Mouse (Mus musculus) MEL (cell line): ENCODE measurements around the gene Srgap3. TPM values are rescaled to one million over a fixed set of nuclear protein-coding genes. Genes with fewer than 3 reads are reported as not detected.
"Not testable (repeated sequence)": the region's sequence is repeated elsewhere in the genome, so short reads cannot be mapped to it uniquely, and the experiment has no call there.

ENCODE experiments used
- DNase-seq: peaks from one replicate; pipeline ENCODE4 v3.0.0; 2011; ENCODE audit warnings: low read depth, low spot score
- H3K27ac ChIP-seq: 2 replicates; pipeline ENCODE4 v1.5.1; 2012; ENCODE audit warnings: low read depth, mild to moderate bottlenecking, control low read depth, low read length, moderate library complexity; ENCODE audit not compliant: control insufficient read depth
- H3K27me3 ChIP-seq, 2 experiments: fragments of 150-350 bp in 1 of 2; sonication (generic) in 1 of 2; 2 replicates each; pipeline ENCODE4 v1.6.1; 2012; ENCODE audit warnings: low read length in 2 of 2, mild to moderate bottlenecking in 2 of 2, improper control_type of control experiment in 1 of 2, moderate library complexity in 1 of 2; ENCODE audit not compliant: insufficient read depth in 2 of 2, control insufficient read depth in 1 of 2
- H3K36me3 ChIP-seq, 2 experiments: 2 replicates each; pipeline ENCODE4 v1.6.1; 2012 to 2014; ENCODE audit warnings: low read length in 2 of 2, improper control_type of control experiment in 1 of 2, inconsistent platforms in 1 of 2, mild to moderate bottlenecking in 1 of 2; ENCODE audit not compliant: insufficient read depth in 2 of 2, control insufficient read depth in 1 of 2
- H3K4me1 ChIP-seq, 2 experiments: fragments of 150-350 bp in 1 of 2; sonication (generic) in 1 of 2; 2 replicates each; pipeline ENCODE4 v1.6.1; 2012; ENCODE audit warnings: low read length in 2 of 2, improper control_type of control experiment in 1 of 2, mild to moderate bottlenecking in 1 of 2; ENCODE audit not compliant: insufficient read depth in 2 of 2, control insufficient read depth in 1 of 2
- H3K4me3 ChIP-seq, 2 experiments: fragments of 150-350 bp in 1 of 2; sonication (generic) in 1 of 2; 2 replicates each; pipeline ENCODE4 v1.5.1; 2012; ENCODE audit warnings: low read depth in 2 of 2, low read length in 2 of 2, mild to moderate bottlenecking in 2 of 2, moderate library complexity in 2 of 2, control low read depth in 1 of 2, improper control_type of control experiment in 1 of 2; ENCODE audit not compliant: control insufficient read depth in 1 of 2, insufficient read depth in 1 of 2
- H3K79me2 ChIP-seq: 2 replicates; pipeline ENCODE4 v1.6.1; 2012; ENCODE audit warnings: mild to moderate bottlenecking, low read length, moderate library complexity; ENCODE audit not compliant: control insufficient read depth, poor library complexity, insufficient read depth
- H3K9ac ChIP-seq: 2 replicates; pipeline ENCODE4 v1.6.1; 2012; ENCODE audit warnings: low read depth, mild to moderate bottlenecking, control low read depth, low read length, moderate library complexity; ENCODE audit not compliant: control insufficient read depth, poor library complexity, severe bottlenecking
- H3K9me3 ChIP-seq: fragments of 150-350 bp; sonication (generic); replicated peaks from 2 replicates; pipeline ENCODE4 v1.6.1; 2012; ENCODE audit warnings: mild to moderate bottlenecking, low read length, improper control_type of control experiment, moderate library complexity; ENCODE audit not compliant: insufficient read depth
- CTCF ChIP-seq, 3 experiments: IDR thresholded peaks in 2 of 3; conservative IDR thresholded peaks in 1 of 3; 2 replicates each; pipeline ENCODE4 v1.5.1; 2011 to 2012; ENCODE audit warnings: low read length in 3 of 3, low read depth in 2 of 3, mild to moderate bottlenecking in 2 of 3, improper control_type of control experiment in 1 of 3, inconsistent platforms in 1 of 3, mixed read lengths in 1 of 3, moderate library complexity in 1 of 3; ENCODE audit not compliant: control insufficient read depth in 1 of 3, insufficient read depth in 1 of 3, poor library complexity in 1 of 3, severe bottlenecking in 1 of 3
- E2F4 ChIP-seq: IDR thresholded peaks from 2 replicates; pipeline ENCODE4 v1.6.1; 2011; ENCODE audit warnings: low read depth, low read length, improper control_type of control experiment, borderline replicate concordance
- EP300 ChIP-seq, 2 experiments: IDR thresholded peaks; 2 replicates each; pipeline ENCODE4 v1.6.1; 2011; ENCODE audit warnings: improper control_type of control experiment in 2 of 2, low read length in 2 of 2, low read depth in 1 of 2, mild to moderate bottlenecking in 1 of 2
- ETS1 ChIP-seq: IDR thresholded peaks from 2 replicates; pipeline ENCODE4 v1.6.1; 2012; ENCODE audit warnings: low read depth, mild to moderate bottlenecking, inconsistent platforms, low read length, improper control_type of control experiment, moderate library complexity
- MEF2A ChIP-seq: IDR thresholded peaks from 2 replicates; pipeline ENCODE4 v1.6.1; 2014; ENCODE audit warnings: low read depth, mild to moderate bottlenecking, inconsistent platforms, low read length, improper control_type of control experiment; ENCODE audit not compliant: poor library complexity, insufficient replicate concordance, severe bottlenecking; ENCODE audit errors: extremely low read depth
- NRF1 ChIP-seq: IDR thresholded peaks from 2 replicates; pipeline ENCODE4 v1.6.1; 2014; ENCODE audit warnings: low read depth, mild to moderate bottlenecking, inconsistent platforms, low read length, improper control_type of control experiment, moderate library complexity; ENCODE audit not compliant: poor library complexity, insufficient read depth, severe bottlenecking
- POLR2AphosphoS2 ChIP-seq: IDR thresholded peaks from 2 replicates; pipeline ENCODE4 v1.6.1; 2011; ENCODE audit warnings: low read length, improper control_type of control experiment
- SIN3A ChIP-seq: IDR thresholded peaks from 2 replicates; pipeline ENCODE4 v1.6.1; 2012; ENCODE audit warnings: low read length, improper control_type of control experiment, inconsistent platforms
- TAL1 ChIP-seq: IDR thresholded peaks from 2 replicates; pipeline ENCODE4 v1.6.1; 2012; ENCODE audit warnings: mild to moderate bottlenecking, inconsistent platforms, low read length, moderate library complexity, mixed read lengths
- UBTF ChIP-seq: IDR thresholded peaks from 2 replicates; pipeline ENCODE4 v1.6.1; 2012; ENCODE audit warnings: low read depth, mild to moderate bottlenecking, inconsistent platforms, low read length, improper control_type of control experiment, moderate library complexity, borderline replicate concordance; ENCODE audit not compliant: insufficient read depth
- USF1 ChIP-seq: IDR thresholded peaks from 2 replicates; pipeline ENCODE4 v1.6.1; 2014; ENCODE audit warnings: low read depth, mild to moderate bottlenecking, inconsistent platforms, low read length, improper control_type of control experiment, moderate library complexity
- USF2 ChIP-seq, 2 experiments: IDR thresholded peaks; 2 replicates each; pipeline ENCODE4 v1.6.1; 2011 to 2012; ENCODE audit warnings: improper control_type of control experiment in 2 of 2, low read length in 2 of 2, borderline replicate concordance in 1 of 2, inconsistent platforms in 1 of 2, low read depth in 1 of 2, mild to moderate bottlenecking in 1 of 2; ENCODE audit not compliant: insufficient read depth in 1 of 2
- ZC3H11A ChIP-seq: IDR thresholded peaks from 2 replicates; pipeline ENCODE4 v1.6.1; 2012; ENCODE audit warnings: low read depth, mild to moderate bottlenecking, inconsistent platforms, low read length, improper control_type of control experiment
- ZNF384 ChIP-seq: IDR thresholded peaks from 2 replicates; pipeline ENCODE4 v1.6.1; 2012; ENCODE audit warnings: low read depth, mild to moderate bottlenecking, inconsistent platforms, low read length, improper control_type of control experiment
- polyA plus RNA-seq, 2 experiments: library from polyadenylated mRNA; stranded (reverse) in 1 of 2; unstranded in 1 of 2; fragments of >175 nt in 1 of 2; fragments of >200 nt in 1 of 2; gene quantifications; 2 replicates each; pipeline versions ENCODE4 v1.2.1 to v1.2.4; 2012; ENCODE audit warnings: low replicate concordance in 2 of 2, low read depth in 1 of 2; ENCODE audit not compliant: insufficient read length in 2 of 2, insufficient read depth in 1 of 2, missing spikeins in 1 of 2
- total RNA-seq: library from RNA; depleted of rRNA; stranded (reverse); fragments of 300-350 nt; gene quantifications from 2 replicates; pipeline ENCODE4 v1.2.3, GENCODE M21; 2012

Srgap3 gene
- total and polyA plus RNA-seq, 3 experiments: 0.31 to 0.75 TPM; not detected in 1

- Histone ChIP-seq H3K27ac (no peak overlapping the region), H3K4me1 (no peaks in the 10 kb centered on the region), H3K4me3 (no peak overlapping the region)
Observed at GRCm38 (mm10) chr6:112713951-112714350, 233.1 kb downstream of the Srgap3 start.

DNA sequence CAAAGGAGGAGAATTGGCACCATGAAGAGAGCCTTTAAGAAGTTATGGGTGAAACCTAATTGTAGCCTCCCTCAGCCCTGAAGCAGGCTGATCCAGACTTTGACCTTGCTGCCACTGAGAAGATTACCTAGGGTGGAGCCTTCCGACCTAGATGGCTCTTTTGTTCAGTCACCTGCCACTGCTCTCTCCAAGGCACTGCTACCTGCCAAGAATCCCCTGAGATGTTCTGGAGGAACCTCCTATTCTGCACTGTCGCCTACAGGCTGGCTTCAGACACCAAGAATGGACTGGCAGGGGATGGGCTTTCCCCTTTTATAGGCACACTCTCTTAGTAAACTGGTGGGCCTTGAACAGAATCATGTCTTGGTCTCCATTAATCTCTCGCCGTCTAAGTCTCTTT is 244.8 kb downstream of the Srgap3 start:
- not testable (repeated sequence) for DNase-seq

More at GRCm38 (mm10) chr6:112713951-112714350, 233.1 kb downstream of the Srgap3 start:
- no peak for DNase-seq
- Histone ChIP-seq H3K9ac (no peak overlapping the region), H3K9me3 (no peaks in the 10 kb centered on the region), H3K36me3 (no peaks in the 10 kb centered on the region), H3K27me3 (peaks cover 0 to 3% of the 10 kb centered on the region in 2 experiments; a peak in 3 of 4 replicates), H3K79me2 (no peaks in the 10 kb centered on the region)
- TF ChIP-seq SIN3A (no peak), UBTF (no peak), MEF2A (no peak), NRF1 (no peak), USF2 (IDR thresholded peaks at IDR 0.05; ENCODE audit: borderline replicate concordance in 1 of 2, insufficient read depth in 1 of 2, low read depth in 1 of 2, low read length in 2 of 2) (no peak), ZC3H11A (no peak), ZNF384 (no peak), CTCF (IDR thresholded peaks at IDR 0.05 in 2 of 3, conservative IDR thresholded peaks at IDR 0.05 in 1 of 3; ENCODE audit: control insufficient read depth in 1 of 3, insufficient read depth in 1 of 3, low read depth in 2 of 3, low read length in 3 of 3, poor library complexity in 1 of 3, severe bottlenecking in 1 of 3) (no peak), EP300 (IDR thresholded peaks at IDR 0.05; ENCODE audit: low read depth in 1 of 2, low read length in 2 of 2) (no peak), ETS1 (no peak), POLR2AphosphoS2 (no peak), E2F4 (no peak), TAL1 (no peak), USF1 (no peak)

More for the DNA sequence above, 244.8 kb downstream of the Srgap3 start:
- not testable (repeated sequence) for H3K4me1 ChIP-seq, H3K9me3 ChIP-seq, H3K27ac ChIP-seq, H3K36me3 ChIP-seq, H3K27me3 ChIP-seq, H3K4me3 ChIP-seq, H3K79me2 ChIP-seq, H3K9ac ChIP-seq
